Mouse (Mus musculus) cerebellum, adult 8-10 months (tissue): Measurements from ENCODE around the gene Olfr391-ps.

Experiments
- DNase-seq: peaks from one replicate; pipeline ENCODE4 v3.0.0; 2022

The Olfr391-ps gene

DNA sequence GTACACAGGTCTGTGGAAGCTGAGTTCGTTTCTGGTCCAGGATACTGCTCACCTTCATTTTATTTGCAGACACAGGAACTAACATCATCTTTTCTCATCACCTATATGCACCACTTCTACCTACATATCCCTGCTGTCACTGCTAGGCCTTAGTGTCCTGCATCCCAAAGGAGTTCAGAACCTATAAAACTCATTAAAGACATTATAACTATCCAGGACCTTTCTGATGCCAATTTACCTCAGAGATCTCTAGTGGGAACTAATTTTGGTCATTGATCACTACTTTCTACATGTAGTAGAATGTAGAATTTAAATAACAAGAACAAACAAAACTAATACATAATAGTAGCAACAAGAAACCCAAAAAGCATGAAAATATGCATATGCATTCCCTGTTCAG, at the start of gene Olfr391-ps:
Olfr391-ps (minus strand) TSS at position 101 of the 400 bp plus-strand sequence.
- DNase-seq: no peak

DNA sequence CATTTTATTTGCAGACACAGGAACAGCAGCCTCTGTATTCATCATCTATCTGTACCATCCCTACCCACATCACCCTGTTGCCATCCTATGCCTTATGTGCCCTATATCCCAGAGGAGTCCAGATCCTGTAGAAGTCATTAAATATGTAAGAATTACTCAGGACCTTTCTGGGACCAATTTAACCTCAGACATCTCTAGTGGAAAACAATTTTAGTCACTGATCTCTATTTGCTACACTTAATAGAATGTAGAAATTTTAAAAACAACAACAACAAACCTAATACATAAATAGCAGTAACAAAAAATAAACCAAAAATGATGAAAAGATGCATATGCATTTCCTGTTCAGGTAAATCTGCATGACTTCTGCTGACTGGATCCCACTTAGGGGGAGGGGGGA, 48.5 kb upstream of the Olfr391-ps start, which contains the start of gene Olfr393:
Olfr393 (minus strand) TSS at position 101 of the 400 bp plus-strand sequence.
- no peak for DNase-seq

- DNase-seq: no peak
These were observed 14.1 kb upstream of the Olfr391-ps start, which contains the start of gene Olfr392 for GRCm38 (mm10) chr11:73816949-73817348. Olfr392 (minus strand) TSS chr11:73817049.

GRCm38 (mm10) chr11:73782664-73783063, 20.2 kb downstream of the Olfr391-ps start, which contains the start of gene Olfr390:
Olfr390 (plus strand) TSS chr11:73782964.
- DNase-seq: no peak

DNA sequence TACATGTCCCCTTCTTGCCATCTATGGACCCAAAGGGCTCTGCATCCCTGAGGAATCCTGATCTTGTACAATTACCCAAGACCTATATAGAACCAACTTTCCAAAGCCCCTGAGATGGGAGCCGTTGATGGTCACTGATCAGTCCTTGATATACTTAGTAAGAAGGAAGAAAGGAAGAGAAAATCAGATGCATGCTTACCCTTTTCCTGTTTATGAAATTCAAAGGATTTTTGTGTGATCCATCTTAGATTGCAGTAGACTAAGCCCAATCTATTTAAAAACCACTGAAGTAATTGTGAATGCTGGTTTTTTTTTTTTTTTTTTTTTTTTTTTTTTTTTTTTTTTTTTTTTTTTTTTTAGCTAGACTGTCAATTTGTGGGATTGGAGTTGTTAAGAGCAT, 22.2 kb downstream of the Olfr391-ps start, which contains the start of gene Olfr389:
Olfr389 (minus strand) TSS at position 101 of the 400 bp plus-strand sequence.
- no peak for DNase-seq

DNA sequence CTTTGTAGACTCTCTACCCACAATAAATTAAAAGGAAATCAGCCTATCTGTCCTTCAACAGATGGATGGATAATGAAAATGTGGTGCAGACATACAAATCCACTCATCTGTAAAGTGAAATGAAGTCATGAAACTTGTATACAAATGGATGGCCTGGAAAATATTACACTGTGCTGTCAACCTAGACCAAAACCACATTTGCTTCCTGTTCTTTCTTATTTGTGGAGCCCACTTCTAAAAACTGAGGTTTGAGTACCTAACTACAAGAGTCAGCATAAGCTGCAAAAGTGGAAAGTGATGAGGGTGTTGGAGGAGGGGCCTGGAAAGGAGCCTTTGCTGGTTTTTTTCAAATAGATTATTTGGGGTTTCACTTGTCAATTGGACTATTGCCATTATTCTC, 43.7 kb downstream of the Olfr391-ps start:
- no peak for DNase-seq
